Mouse (Mus musculus) intestine, postnatal 0 days (tissue): ENCODE data around the gene Ccnc. TPM values are rescaled to one million over a fixed set of nuclear protein-coding genes. Genes with fewer than 3 reads are reported as not detected.
"Not testable (repeated sequence)": the region's sequence is repeated elsewhere in the genome, so short reads cannot be mapped to it uniquely, and the experiment has no call there.

Experiments used
- ATAC-seq: fragments of 200-750 bp; cut with Nextera tagmentation; 2 replicates; pipeline ENCODE4 v1.8.0; 2017; ENCODE audit warnings: mild to moderate bottlenecking, moderate TSS enrichment, moderate library complexity
- H3K27ac ChIP-seq: fragments of 300-500 bp; sonication (generic); 2 replicates; pipeline ENCODE4 v1.5.1; 2014; ENCODE audit warnings: mild to moderate bottlenecking, low read depth, low read length, moderate library complexity
- H3K27me3 ChIP-seq: fragments of 300-500 bp; sonication (generic); replicated peaks from 2 replicates; pipeline ENCODE4 v1.6.1; 2014; ENCODE audit warnings: low read length, mixed read lengths; ENCODE audit not compliant: control insufficient read depth, insufficient read depth
- H3K36me3 ChIP-seq: fragments of 300-500 bp; sonication (generic); 2 replicates; pipeline ENCODE4 v1.6.1; 2014; ENCODE audit warnings: mild to moderate bottlenecking, moderate library complexity; ENCODE audit not compliant: control insufficient read depth, insufficient read depth
- H3K4me1 ChIP-seq: fragments of 300-500 bp; sonication (generic); replicated peaks from 2 replicates; pipeline ENCODE4 v1.6.1; 2014; ENCODE audit warnings: antibody characterized with exemption, low read length, mixed read lengths; ENCODE audit not compliant: control insufficient read depth, insufficient read depth
- H3K4me2 ChIP-seq: fragments of 300-500 bp; sonication (generic); replicated peaks from 2 replicates; pipeline ENCODE4 v1.6.1; 2014; ENCODE audit warnings: low read depth, mild to moderate bottlenecking, moderate library complexity
- H3K4me3 ChIP-seq: fragments of 300-500 bp; sonication (generic); 2 replicates; pipeline ENCODE4 v1.5.1; 2014; ENCODE audit warnings: low read depth, low read length
- H3K9ac ChIP-seq: fragments of 300-500 bp; sonication (generic); 2 replicates; pipeline ENCODE4 v1.6.1; 2014; ENCODE audit warnings: mild to moderate bottlenecking, low read depth, low read length
- H3K9me3 ChIP-seq: fragments of 300-500 bp; sonication (generic); 2 replicates; pipeline ENCODE4 v1.6.1; 2016; ENCODE audit warnings: mixed run types; ENCODE audit not compliant: control insufficient read depth
- CTCF ChIP-seq: sonication (generic); IDR thresholded peaks from 2 replicates; pipeline ENCODE4 v1.5.1; 2016; ENCODE audit warnings: low read depth, mild to moderate bottlenecking, control low read depth, antibody characterized with exemption, moderate library complexity
- WGBS: fragments of 180-500 bp; shearing (Covaris S2); extraction: QIAGEN DNeasy Blood & Tissue Kit; methylation state at CpG from one replicate; pipeline ENCODE4 v1.1.7; 2014; 5-methylcytosine and 5-hydroxymethylcytosine counted together
- polyA plus RNA-seq: library from polyadenylated mRNA; unstranded; fragments of >200 nt; fragmentation: Nextera tagmentation; extraction: Ambion mirVana; gene quantifications from 2 replicates; pipeline ENCODE4 v1.2.1, GENCODE M21; 2015

Gene Ccnc
- polyA plus RNA-seq, 1 experiment from 2014 or later: 20.2 TPM

DNA sequence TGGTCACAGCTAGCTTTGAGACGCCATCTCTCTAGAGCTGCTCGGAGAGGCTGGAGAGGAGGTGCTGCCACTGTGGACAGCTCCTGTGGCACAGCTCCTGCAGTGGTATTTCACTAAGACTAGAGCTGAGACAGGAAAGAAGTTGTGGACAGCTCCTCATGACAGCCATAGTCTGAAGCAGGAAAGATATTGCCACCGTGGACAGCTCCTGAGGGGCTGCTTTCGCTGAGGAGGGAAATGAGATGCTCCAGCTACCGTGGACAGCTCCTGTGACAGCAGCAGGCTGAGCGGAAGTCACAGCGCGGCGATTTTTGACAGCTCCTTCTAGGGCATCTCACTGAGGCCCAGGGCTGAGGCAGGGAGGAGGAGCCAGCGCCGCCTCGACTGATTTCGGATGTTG is 15.4 kb upstream of the Ccnc start:
- H3K4me3 ChIP-seq: no peak overlapping the region
- 3% methylated on average over 13 of the region's 13 CpGs for WGBS
- H3K9me3 ChIP-seq: no peaks in the 10 kb centered on the region
- H3K27ac ChIP-seq: no peak overlapping the region
- peak; percentile 93 for ATAC-seq
- no peaks in the 10 kb centered on the region for H3K27me3 ChIP-seq
- no peak overlapping the region for H3K4me2 ChIP-seq
- H3K4me1 ChIP-seq: 0 out of 2 replicates have a peak, but pooled peaks cover 4% of the 10 kb centered on the region
- H3K36me3 ChIP-seq: no peaks in the 10 kb centered on the region
- peak; percentile 22; the same call in 1 of the 2 replicates for TF ChIP-seq CTCF
- H3K9ac ChIP-seq: no peak overlapping the region

DNA sequence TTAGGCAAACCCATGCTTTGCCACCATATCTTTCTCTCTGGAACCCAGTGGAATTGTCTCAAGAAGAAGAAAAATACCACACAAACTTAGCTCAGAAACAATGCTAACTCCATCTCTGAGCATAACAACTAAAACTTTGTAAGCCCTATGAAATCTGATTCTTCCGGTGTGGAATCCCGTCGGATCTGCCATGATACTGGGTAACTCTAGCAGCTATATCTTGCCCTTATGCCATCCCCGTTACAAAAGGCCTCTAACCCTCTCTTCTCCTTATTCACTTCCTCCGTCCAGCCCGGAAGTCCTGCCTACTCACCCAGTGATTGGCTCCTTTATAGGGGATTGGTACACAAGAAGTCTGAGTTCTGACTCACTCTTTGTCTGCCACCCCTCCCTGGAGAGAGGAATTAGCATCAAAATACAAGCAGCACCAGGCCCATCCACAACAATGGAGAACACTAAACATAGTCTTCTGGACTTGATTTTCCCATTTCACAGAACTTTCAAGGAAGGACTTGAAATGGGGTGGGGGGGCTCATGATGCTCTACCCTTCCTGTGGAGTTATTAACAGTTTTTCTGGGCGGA is 4.7 kb upstream of the Ccnc start:
- Histone ChIP-seq H3K4me2 (no peak overlapping the region), H3K9me3 (no peaks in the 10 kb centered on the region), H3K4me3 (no peak overlapping the region), H3K4me1 (no peaks in the 10 kb centered on the region), H3K9ac (no peak overlapping the region), H3K27me3 (no peaks in the 10 kb centered on the region), H3K27ac (no peak overlapping the region), H3K36me3 (no peaks in the 10 kb centered on the region)
- WGBS: 64% methylated on average over 7 of the region's 7 CpGs
- no peak for TF ChIP-seq CTCF
- no peak for ATAC-seq

DNA sequence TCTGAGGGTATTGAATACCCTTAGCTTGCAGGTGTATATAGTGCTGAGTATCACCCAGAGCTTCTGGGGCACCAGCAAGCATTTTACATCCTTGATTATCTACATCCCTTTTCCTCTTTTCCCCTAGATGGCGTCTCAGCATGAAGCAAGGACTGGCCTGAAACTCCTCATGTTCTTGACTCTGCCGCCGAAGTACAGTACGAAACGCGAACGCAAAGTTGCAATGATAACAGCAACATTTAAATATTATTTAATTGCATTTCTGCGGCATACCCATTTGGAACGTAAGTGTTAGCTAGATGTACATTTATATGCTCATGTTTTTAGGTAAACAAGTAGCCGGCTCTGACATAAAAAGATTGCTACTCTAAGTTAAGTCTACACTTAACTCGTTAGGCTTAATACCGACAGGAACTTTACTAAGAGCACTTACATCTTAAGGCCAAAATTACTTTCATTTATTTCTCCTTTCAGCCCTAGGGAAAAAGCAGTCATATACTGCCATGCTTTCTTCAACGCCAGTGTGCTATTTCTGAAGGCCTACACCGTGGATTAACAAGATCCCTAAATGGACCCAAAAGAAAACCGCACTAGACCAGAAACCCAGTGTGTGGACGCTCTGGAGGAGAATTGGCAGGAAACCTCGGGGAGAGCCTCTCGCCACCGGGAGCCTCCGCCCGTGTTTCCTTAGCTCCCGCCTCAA is 438 bp upstream of the Ccnc start:
- Histone ChIP-seq H3K27ac (no peak overlapping the region; the same call in 1 of the 2 replicates), H3K4me2 (peak overlapping the region; percentile 67), H3K4me1 (no peaks in the 10 kb centered on the region), H3K9me3 (no peaks in the 10 kb centered on the region), H3K27me3 (no peaks in the 10 kb centered on the region), H3K36me3 (no peaks in the 10 kb centered on the region), H3K4me3 (peak overlapping the region; percentile 70), H3K9ac (peak overlapping the region; percentile 64)
- under 1% methylated on average over 22 of the region's 22 CpGs for WGBS
- peak; percentile 36 for ATAC-seq
- peak; percentile 80 for TF ChIP-seq CTCF

DNA sequence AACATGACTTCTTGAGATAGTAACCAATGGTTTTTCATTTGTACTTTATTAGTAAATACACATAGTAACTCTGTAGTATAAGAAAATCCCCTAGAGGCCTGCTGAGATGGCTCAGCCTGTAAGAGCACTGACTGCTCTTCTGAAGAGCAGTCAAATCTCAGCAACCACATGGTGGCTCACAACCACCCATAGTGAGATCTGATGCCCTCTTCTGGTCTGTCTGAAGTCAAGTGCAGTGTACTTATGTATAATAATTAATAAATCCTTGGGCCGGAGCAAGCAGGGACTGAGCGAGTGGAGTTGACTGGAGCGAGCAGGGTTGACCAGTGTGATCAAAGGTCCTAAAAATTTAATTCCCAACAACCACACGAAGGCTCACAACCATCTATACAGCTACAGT is 11.7 kb downstream of the Ccnc start:
- Histone ChIP-seq H3K9ac (no peak overlapping the region), H3K27ac (no peak overlapping the region), H3K4me2 (no peak overlapping the region), H3K4me1 (no peaks in the 10 kb centered on the region), H3K27me3 (no peaks in the 10 kb centered on the region), H3K4me3 (no peak overlapping the region), H3K9me3 (no peaks in the 10 kb centered on the region), H3K36me3 (peaks cover 17% of the 10 kb centered on the region; the same call in 1 of the 2 replicates)
- ATAC-seq: peak; percentile 31; the same call in 1 of the 2 replicates
- 49% methylated on average over 4 of the region's 4 CpGs for WGBS
- peak; percentile 70 for TF ChIP-seq CTCF

DNA sequence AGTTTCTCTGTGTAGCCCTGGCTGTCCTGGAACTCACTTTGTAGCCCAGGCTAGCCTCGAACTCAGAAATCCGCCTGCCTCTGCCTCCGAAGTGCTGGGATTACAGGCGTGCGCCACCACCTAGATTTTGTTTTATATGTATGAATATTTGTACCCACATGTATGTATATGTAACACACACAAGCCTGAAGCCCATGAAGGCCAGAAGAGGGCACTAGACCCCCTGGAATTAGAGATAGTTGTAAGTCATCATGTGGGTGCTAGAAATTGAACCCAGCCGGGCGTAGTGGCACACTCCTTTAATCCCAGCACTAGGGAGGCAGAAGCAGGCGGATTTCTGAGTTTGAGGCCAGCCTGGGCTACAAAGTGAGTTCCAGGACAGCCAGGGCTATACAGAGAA is 16.6 kb downstream of the Ccnc start:
- peak; percentile 18; the same call in 1 of the 2 replicates for TF ChIP-seq CTCF
- 91% methylated on average over 8 of the region's 8 CpGs for WGBS
- not testable (repeated sequence) for H3K9me3 ChIP-seq

DNA sequence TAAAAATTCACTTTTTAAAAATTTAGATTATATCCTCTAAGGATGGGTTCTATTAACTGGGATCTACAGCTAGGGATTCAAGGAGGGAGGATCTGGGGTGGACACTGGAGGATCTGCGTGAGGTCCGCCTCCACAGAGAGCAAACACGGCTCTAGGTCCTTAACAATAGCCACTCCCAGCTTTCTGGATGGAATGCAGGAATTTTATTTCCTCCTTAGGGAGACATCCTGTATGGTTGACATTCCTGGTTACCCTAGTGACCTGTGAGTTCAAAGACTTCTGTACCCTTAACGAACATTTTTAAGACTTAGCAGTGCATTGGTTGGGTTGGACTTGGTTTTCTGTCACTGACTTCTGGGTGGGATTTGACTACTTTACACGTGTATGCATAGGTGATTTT is 18.2 kb downstream of the Ccnc start:
- TF ChIP-seq CTCF: no peak
- 59% methylated on average over 5 of the region's 5 CpGs for WGBS
- H3K9me3 ChIP-seq: no peaks in the 10 kb centered on the region

More for the DNA sequence above, 16.6 kb downstream of the Ccnc start:
- H3K4me3 ChIP-seq, H3K4me1 ChIP-seq, H3K27ac ChIP-seq, ATAC-seq, H3K9ac ChIP-seq, H3K4me2 ChIP-seq, H3K27me3 ChIP-seq: not testable (repeated sequence)
- peaks cover 14% of the 10 kb centered on the region; the same call in 1 of the 2 replicates for H3K36me3 ChIP-seq

More for the DNA sequence above, 18.2 kb downstream of the Ccnc start:
- peaks cover 14% of the 10 kb centered on the region; the same call in 1 of the 2 replicates for H3K36me3 ChIP-seq
- H3K27ac ChIP-seq: no peak overlapping the region
- no peaks in the 10 kb centered on the region for H3K4me1 ChIP-seq
- no peak overlapping the region for H3K4me2 ChIP-seq
- ATAC-seq: no peak
- H3K9ac ChIP-seq: no peak overlapping the region
- H3K4me3 ChIP-seq: no peak overlapping the region
- no peaks in the 10 kb centered on the region for H3K27me3 ChIP-seq
